Mouse (Mus musculus): ENCODE measurements at regions not wholly inside any gene's neighbourhood (a gene's known extent, or its start where the extent isn't known, plus 50 kb on each side); places are given as distances from the start of the nearest gene placed in this dataset.

DNA sequence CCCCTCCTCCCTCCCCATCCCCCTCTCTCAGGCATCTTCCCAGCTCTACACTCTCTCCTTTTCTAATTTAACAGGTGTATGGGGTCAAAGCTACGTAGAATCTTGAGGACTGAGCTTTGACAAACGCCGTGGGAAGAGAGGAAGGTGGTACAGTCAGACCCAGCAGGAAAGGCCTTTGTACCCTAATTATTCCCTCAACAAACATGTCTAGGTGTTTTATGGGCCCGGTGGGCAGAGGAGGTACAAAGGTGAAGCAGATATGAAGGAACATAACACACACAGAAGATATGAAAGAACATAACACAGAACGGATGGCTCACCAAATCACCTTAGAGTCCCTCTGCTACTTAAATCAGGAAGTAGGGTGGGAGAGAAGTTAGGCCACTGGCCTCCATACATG lies 128.3 kb downstream of the Sox9 start:
- H3K4me3 ChIP-seq (ENCODE audit: low read depth, low read length) = no peak overlapping the region
- 0 out of 2 replicates have a peak overlapping the region, but pooled peaks have one; percentile 7 for H3K4me2 ChIP-seq (ENCODE audit: low read length)
- WGBS = 57% methylated on average over 5 of the region's 5 CpGs
- no peaks in the 10 kb centered on the region for H3K9me3 ChIP-seq (ENCODE audit: control insufficient read depth, low read length)
- H3K4me1 ChIP-seq (replicated peaks; ENCODE audit: control insufficient read depth, insufficient read depth, low read length) = no peaks in the 10 kb centered on the region
- peak overlapping the region; percentile 62 for H3K27ac ChIP-seq (ENCODE audit: low read depth)
- no peaks in the 10 kb centered on the region for H3K27me3 ChIP-seq (replicated peaks; ENCODE audit: control insufficient read depth, insufficient read depth, low read length)
- no peak overlapping the region for H3K9ac ChIP-seq (ENCODE audit: low read length)
- H3K36me3 ChIP-seq (ENCODE audit: control insufficient read depth, insufficient read depth, low read length) = no peaks in the 10 kb centered on the region
- DNase-seq (ENCODE audit: low spot score) (no peak), ATAC-seq (replicated peaks; ENCODE audit: low FRiP score, low TSS enrichment, low read depth) (peak; percentile 88)

DNA sequence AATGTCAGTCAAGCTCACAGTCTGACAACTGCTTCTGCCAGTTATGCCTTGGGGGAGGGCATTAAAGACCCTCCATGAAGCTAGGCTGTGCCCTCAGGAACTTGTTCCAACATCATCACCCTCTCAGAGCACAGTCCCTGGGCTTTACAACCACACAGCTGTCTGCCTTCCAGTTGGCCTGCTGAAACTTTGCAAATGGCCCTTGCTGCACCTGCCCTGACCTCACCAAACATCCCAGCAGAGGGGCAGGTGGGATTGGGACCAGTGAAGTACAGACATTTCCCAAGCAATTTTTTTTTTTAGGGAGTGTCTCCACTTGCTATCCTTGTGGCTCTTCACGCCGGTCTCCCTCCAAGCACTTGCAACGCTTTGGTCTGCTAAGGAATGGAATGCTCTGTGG lies 130.9 kb downstream of the Sox9 start:
- no peak overlapping the region for H3K27ac ChIP-seq (ENCODE audit: low read depth)
- H3K4me1 ChIP-seq (replicated peaks; ENCODE audit: control insufficient read depth, insufficient read depth, low read length) = no peaks in the 10 kb centered on the region
- no peak overlapping the region for H3K4me2 ChIP-seq (ENCODE audit: low read length)
- ATAC-seq (replicated peaks; ENCODE audit: low FRiP score, low TSS enrichment, low read depth) (no peak), DNase-seq (ENCODE audit: low spot score) (no peak)
- H3K4me3 ChIP-seq (ENCODE audit: low read depth, low read length) = no peak overlapping the region
- H3K9ac ChIP-seq (ENCODE audit: low read length) = no peak overlapping the region
- no peaks in the 10 kb centered on the region for H3K9me3 ChIP-seq (ENCODE audit: control insufficient read depth, low read length)
- no peaks in the 10 kb centered on the region for H3K27me3 ChIP-seq (replicated peaks; ENCODE audit: control insufficient read depth, insufficient read depth, low read length)
- 72% methylated on average over 3 of the region's 3 CpGs for WGBS
- no peaks in the 10 kb centered on the region for H3K36me3 ChIP-seq (ENCODE audit: control insufficient read depth, insufficient read depth, low read length)

DNA sequence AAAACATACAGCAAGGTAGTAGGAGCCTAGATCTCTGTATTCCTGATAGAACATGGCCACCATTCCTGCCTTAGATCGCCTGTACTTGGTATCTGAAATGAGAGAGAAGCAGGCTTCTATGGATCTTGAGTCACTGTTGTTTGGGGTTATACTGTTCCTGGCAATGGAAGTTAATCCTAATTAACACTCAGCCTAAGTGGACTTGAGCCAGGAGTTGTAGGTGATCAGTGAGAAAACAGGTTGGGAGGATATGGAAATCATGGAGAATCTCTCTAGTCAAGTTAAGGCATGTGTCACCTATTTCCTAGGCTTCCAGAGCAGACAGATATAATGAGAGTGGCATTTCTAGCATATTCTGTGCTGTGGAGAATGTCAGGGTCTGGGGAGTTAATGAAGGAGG lies 134.9 kb downstream of the Sox9 start:
- ATAC-seq (replicated peaks; ENCODE audit: low FRiP score, low TSS enrichment, low read depth) (no peak), DNase-seq (ENCODE audit: low spot score) (no peak)
- no peak overlapping the region for H3K27ac ChIP-seq (ENCODE audit: low read depth)
- WGBS = 88% methylated on average over 1 of the region's 1 CpGs
- H3K4me1 ChIP-seq (replicated peaks; ENCODE audit: control insufficient read depth, insufficient read depth, low read length) = no peaks in the 10 kb centered on the region
- no peaks in the 10 kb centered on the region for H3K27me3 ChIP-seq (replicated peaks; ENCODE audit: control insufficient read depth, insufficient read depth, low read length)
- no peak overlapping the region for H3K4me3 ChIP-seq (ENCODE audit: low read depth, low read length)
- H3K4me2 ChIP-seq (ENCODE audit: low read length) = no peak overlapping the region
- H3K36me3 ChIP-seq (ENCODE audit: control insufficient read depth, insufficient read depth, low read length) = no peaks in the 10 kb centered on the region
- H3K9ac ChIP-seq (ENCODE audit: low read length) = no peak overlapping the region
- no peaks in the 10 kb centered on the region for H3K9me3 ChIP-seq (ENCODE audit: control insufficient read depth, low read length)

DNA sequence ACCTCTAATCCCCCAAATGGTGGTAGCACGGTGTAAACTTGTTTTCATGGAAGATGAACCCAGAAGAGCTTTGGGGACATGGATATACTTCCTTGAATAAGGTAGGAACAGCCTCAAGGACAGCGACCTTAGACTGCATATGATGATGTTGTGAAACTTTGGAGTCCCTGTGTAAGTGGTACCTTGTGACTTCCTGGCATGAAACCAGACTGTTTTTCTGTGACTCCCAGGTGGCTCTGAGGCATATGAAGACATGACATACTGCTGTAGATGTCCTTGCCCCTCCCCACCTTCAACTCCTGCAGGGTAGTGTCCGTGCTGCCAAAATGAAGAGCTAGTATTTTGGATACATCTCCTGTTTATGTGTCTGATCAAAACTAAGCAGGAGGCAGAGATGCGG lies 138.1 kb downstream of the Sox9 start:
- Histone ChIP-seq H3K9ac (ENCODE audit: low read length) (no peak overlapping the region), H3K27me3 (replicated peaks; ENCODE audit: control insufficient read depth, insufficient read depth, low read length) (no peaks in the 10 kb centered on the region), H3K9me3 (ENCODE audit: control insufficient read depth, low read length) (no peaks in the 10 kb centered on the region), H3K4me1 (replicated peaks; ENCODE audit: control insufficient read depth, insufficient read depth, low read length) (no peaks in the 10 kb centered on the region), H3K4me2 (ENCODE audit: low read length) (no peak overlapping the region), H3K4me3 (ENCODE audit: low read depth, low read length) (no peak overlapping the region), H3K27ac (ENCODE audit: low read depth) (no peak overlapping the region), H3K36me3 (ENCODE audit: control insufficient read depth, insufficient read depth, low read length) (no peaks in the 10 kb centered on the region)
- no peak for ATAC-seq (replicated peaks; ENCODE audit: low FRiP score, low TSS enrichment, low read depth)
- WGBS = 86% methylated on average over 4 of the region's 4 CpGs
- no peak for DNase-seq (ENCODE audit: low spot score)

DNA sequence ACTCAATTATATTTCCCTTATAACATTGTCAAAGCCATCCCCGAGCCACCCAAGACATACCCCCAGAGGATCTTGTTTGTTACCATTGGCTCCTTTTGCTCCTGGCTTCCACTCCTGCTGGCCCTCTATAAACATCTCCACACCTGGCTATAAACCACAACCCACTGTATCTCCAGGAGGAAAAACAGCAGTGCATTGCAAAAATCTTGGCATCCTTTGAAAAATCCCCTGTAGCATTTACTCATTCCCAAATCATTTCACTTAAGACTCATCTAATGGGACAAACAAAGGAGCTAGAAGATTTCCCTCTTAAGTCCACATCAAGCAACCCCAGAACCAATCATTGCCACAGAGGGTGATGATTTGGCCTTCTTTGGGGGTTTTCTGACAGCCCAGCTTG lies 142.6 kb downstream of the Sox9 start:
- H3K4me3 ChIP-seq (ENCODE audit: low read depth, low read length) = no peak overlapping the region
- ATAC-seq (replicated peaks; ENCODE audit: low FRiP score, low TSS enrichment, low read depth) = no peak
- 38% methylated on average over 1 of the region's 1 CpGs for WGBS

DNA sequence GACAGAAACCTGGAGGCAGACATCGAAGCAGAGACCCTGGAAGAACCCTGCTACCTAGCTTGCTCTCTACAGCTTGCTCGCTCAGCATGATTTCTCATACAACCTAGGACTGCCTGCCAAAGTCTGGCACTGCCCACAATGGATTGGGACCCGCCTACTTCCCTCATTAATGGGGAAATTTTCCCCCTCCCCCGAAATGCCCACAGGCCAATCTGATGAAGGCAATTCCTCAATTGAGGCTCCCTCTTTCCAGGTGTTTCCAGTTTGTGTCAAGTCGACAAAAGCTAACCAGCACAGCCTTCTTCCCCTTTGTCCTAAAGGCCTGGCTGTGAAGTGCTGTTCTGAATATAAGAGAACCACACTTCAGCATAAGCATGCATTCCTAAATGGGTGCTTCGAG lies 143.1 kb downstream of the Sox9 start:
- H3K36me3 ChIP-seq (ENCODE audit: control insufficient read depth, insufficient read depth, low read length) = no peaks in the 10 kb centered on the region
- 0 out of 2 replicates have a peak, but pooled peaks cover 5% of the 10 kb centered on the region for H3K4me1 ChIP-seq (replicated peaks; ENCODE audit: control insufficient read depth, insufficient read depth, low read length)
- no peaks in the 10 kb centered on the region for H3K9me3 ChIP-seq (ENCODE audit: control insufficient read depth, low read length)
- no peak overlapping the region for H3K27ac ChIP-seq (ENCODE audit: low read depth)
- H3K4me2 ChIP-seq (ENCODE audit: low read length) = no peak overlapping the region
- ATAC-seq (replicated peaks; ENCODE audit: low FRiP score, low TSS enrichment, low read depth) (no peak), DNase-seq (ENCODE audit: low spot score) (no peak)
- H3K27me3 ChIP-seq (replicated peaks; ENCODE audit: control insufficient read depth, insufficient read depth, low read length) = no peaks in the 10 kb centered on the region
- no peak overlapping the region for H3K9ac ChIP-seq (ENCODE audit: low read length)
- 73% methylated on average over 6 of the region's 6 CpGs for WGBS
- no peak overlapping the region for H3K4me3 ChIP-seq (ENCODE audit: low read depth, low read length)

More for the DNA sequence above, 142.6 kb downstream of the Sox9 start:
- no peak overlapping the region for H3K27ac ChIP-seq (ENCODE audit: low read depth)
- H3K9ac ChIP-seq (ENCODE audit: low read length) = no peak overlapping the region
- H3K4me1 ChIP-seq (replicated peaks; ENCODE audit: control insufficient read depth, insufficient read depth, low read length) = 0 out of 2 replicates have a peak, but pooled peaks cover 5% of the 10 kb centered on the region
- no peaks in the 10 kb centered on the region for H3K9me3 ChIP-seq (ENCODE audit: control insufficient read depth, low read length)
- H3K36me3 ChIP-seq (ENCODE audit: control insufficient read depth, insufficient read depth, low read length) = no peaks in the 10 kb centered on the region
- H3K4me2 ChIP-seq (ENCODE audit: low read length) = no peak overlapping the region
- no peaks in the 10 kb centered on the region for H3K27me3 ChIP-seq (replicated peaks; ENCODE audit: control insufficient read depth, insufficient read depth, low read length)
- DNase-seq (ENCODE audit: low spot score) = no peak

DNA sequence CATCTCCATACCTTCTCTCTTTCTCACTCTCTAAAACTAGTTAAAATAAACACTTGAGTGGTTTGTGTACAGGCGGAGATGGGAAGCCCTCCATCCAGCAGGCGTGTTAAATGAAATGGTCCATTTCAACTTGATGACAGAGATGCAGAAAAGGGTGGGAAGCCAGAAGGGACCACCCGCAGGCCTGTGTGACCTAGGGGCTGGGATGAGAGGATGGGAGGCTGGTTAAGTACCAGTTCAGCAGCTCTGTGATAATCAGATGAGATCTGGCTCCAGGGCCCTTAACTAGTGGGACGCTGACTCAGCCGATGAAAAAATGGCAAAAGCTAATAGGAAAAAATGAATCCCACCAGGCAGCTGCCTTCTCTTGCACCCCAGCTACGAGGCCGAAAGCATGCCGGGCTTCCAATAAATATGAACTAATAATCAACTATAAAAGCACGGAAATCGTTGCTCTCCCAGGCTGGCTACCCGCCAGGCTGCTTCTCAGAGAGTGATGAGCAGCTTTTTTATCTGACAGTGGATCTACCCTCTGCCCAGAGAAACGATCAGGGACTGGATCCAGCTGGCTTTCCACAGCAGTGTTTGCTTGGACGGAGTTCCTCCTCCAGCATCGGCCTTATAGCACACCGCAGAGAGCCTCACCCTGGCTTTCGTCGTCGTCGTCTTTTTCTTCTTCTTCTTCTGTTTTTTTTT lies 144.5 kb downstream of the Sox9 start:
- no peak overlapping the region for H3K4me2 ChIP-seq (ENCODE audit: low read length)
- no peaks in the 10 kb centered on the region for H3K9me3 ChIP-seq (ENCODE audit: control insufficient read depth, low read length)
- WGBS = 32% methylated on average over 19 of the region's 19 CpGs
- DNase-seq (ENCODE audit: low spot score) = peak; percentile 61
- H3K27me3 ChIP-seq (replicated peaks; ENCODE audit: control insufficient read depth, insufficient read depth, low read length) = no peaks in the 10 kb centered on the region
- H3K4me3 ChIP-seq (ENCODE audit: low read depth, low read length) = no peak overlapping the region
- 0 out of 2 replicates have a peak overlapping the region, but pooled peaks have one; percentile 10 for H3K27ac ChIP-seq (ENCODE audit: low read depth)
- H3K4me1 ChIP-seq (replicated peaks; ENCODE audit: control insufficient read depth, insufficient read depth, low read length) = 0 out of 2 replicates have a peak, but pooled peaks cover 5% of the 10 kb centered on the region
- no peak overlapping the region for H3K9ac ChIP-seq (ENCODE audit: low read length)
- H3K36me3 ChIP-seq (ENCODE audit: control insufficient read depth, insufficient read depth, low read length) = no peaks in the 10 kb centered on the region
- no peak for ATAC-seq (replicated peaks; ENCODE audit: low FRiP score, low TSS enrichment, low read depth)

DNA sequence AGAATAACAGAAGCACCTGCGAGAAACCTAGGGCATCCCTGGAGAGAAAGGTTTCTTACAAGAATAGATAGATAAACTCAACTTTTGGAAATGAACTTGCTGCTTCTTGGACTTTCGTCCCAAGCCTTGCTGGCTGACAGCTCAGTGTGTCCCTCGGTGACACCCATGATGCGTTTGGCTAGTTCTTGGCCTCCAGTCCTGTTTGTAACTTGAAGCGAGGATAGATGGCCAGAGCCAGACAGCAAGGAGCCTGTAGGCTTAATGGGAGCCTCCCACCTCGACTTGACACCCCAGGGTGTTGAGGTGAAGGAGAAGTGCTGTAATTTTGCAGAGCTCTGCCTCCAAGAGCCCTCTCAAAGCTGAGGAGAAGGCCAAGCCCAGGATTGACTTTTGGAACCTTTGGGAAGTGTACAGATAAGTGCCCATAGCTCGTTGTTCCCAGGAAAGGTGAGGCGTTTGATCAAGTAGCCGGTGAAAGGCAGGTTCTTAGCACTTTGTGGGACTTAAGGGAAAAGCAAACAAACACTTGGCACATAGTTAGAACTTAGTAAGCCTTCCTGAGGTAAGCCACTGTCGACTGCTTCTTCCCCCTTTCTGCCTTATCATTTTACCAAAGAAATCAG lies 148.3 kb downstream of the Sox9 start:
- Histone ChIP-seq H3K4me2 (ENCODE audit: low read length) (no peak overlapping the region), H3K4me1 (replicated peaks; ENCODE audit: control insufficient read depth, insufficient read depth, low read length) (0 out of 2 replicates have a peak, but pooled peaks cover 5% of the 10 kb centered on the region), H3K27ac (ENCODE audit: low read depth) (no peak overlapping the region), H3K9me3 (ENCODE audit: control insufficient read depth, low read length) (no peaks in the 10 kb centered on the region), H3K4me3 (ENCODE audit: low read depth, low read length) (no peak overlapping the region), H3K9ac (ENCODE audit: low read length) (no peak overlapping the region), H3K27me3 (replicated peaks; ENCODE audit: control insufficient read depth, insufficient read depth, low read length) (no peaks in the 10 kb centered on the region), H3K36me3 (ENCODE audit: control insufficient read depth, insufficient read depth, low read length) (no peaks in the 10 kb centered on the region)
- WGBS = 61% methylated on average over 10 of the region's 10 CpGs
- no peak for ATAC-seq (replicated peaks; ENCODE audit: low FRiP score, low TSS enrichment, low read depth)
- no peak for DNase-seq (ENCODE audit: low spot score)

DNA sequence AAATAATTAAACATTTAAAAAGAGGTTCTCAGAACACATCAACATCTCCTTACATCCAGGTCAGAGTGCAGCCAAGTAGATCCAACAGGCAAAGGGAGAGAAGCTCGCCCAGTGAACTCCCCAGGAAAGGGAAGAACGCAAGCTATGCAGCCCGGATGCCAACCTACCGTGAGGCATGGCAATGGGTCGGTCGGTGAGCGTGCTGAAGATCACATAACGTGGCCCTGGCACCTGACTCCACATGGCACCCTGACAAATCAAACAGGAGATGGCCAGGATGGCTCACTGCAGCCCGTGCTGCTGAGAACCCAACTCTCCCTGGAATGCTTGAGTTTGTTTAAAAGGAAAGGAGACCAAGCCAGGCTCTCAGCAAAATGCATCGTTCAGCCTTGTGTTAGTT lies 156.0 kb downstream of the Sox9 start:
- no peaks in the 10 kb centered on the region for H3K27me3 ChIP-seq (replicated peaks; ENCODE audit: control insufficient read depth, insufficient read depth, low read length)
- H3K9me3 ChIP-seq (ENCODE audit: control insufficient read depth, low read length) = no peaks in the 10 kb centered on the region
- no peak overlapping the region for H3K9ac ChIP-seq (ENCODE audit: low read length)
- H3K4me2 ChIP-seq (ENCODE audit: low read length) = no peak overlapping the region
- ATAC-seq (replicated peaks; ENCODE audit: low FRiP score, low TSS enrichment, low read depth) (no peak), DNase-seq (ENCODE audit: low spot score) (no peak)
- 91% methylated on average over 10 of the region's 10 CpGs for WGBS
- no peak overlapping the region for H3K27ac ChIP-seq (ENCODE audit: low read depth)
- H3K4me3 ChIP-seq (ENCODE audit: low read depth, low read length) = no peak overlapping the region
- no peaks in the 10 kb centered on the region for H3K36me3 ChIP-seq (ENCODE audit: control insufficient read depth, insufficient read depth, low read length)
- H3K4me1 ChIP-seq (replicated peaks; ENCODE audit: control insufficient read depth, insufficient read depth, low read length) = no peaks in the 10 kb centered on the region

Data from intestine, embryonic 14.5 days (tissue).